Mouse (Mus musculus) forebrain, embryonic 11.5 days (tissue): ENCODE data around the gene Ppfibp1. TPM values are rescaled to one million over a fixed set of nuclear protein-coding genes. Genes with fewer than 3 reads are reported as not detected.
"Not testable (repeated sequence)": the region's sequence is repeated elsewhere in the genome, so short reads cannot be mapped to it uniquely, and the experiment has no call there.

ENCODE experiments used
- ATAC-seq: fragments of 200-750 bp; cut with Nextera tagmentation; replicated peaks from 2 replicates; pipeline ENCODE4 v1.8.0; 2017; ENCODE audit warnings: moderate TSS enrichment; ENCODE audit not compliant: low FRiP score
- DNase-seq: peaks from one replicate; pipeline ENCODE4 v3.0.0-alpha.2; 2017; ENCODE audit warnings: low spot score
- H3K27ac ChIP-seq: fragments of 300-500 bp; sonication (generic); 2 replicates; pipeline ENCODE4 v1.5.1; 2014; ENCODE audit warnings: low read depth, low read length
- H3K27me3 ChIP-seq: fragments of 300-500 bp; sonication (generic); 2 replicates; pipeline ENCODE4 v1.6.1; 2014; ENCODE audit warnings: mild to moderate bottlenecking, low read length, mixed read lengths; ENCODE audit not compliant: control insufficient read depth, insufficient read depth
- H3K36me3 ChIP-seq: fragments of 300-500 bp; sonication (generic); 2 replicates; pipeline ENCODE4 v1.6.1; 2014; ENCODE audit warnings: mild to moderate bottlenecking, low read length, moderate library complexity, mixed read lengths; ENCODE audit not compliant: control insufficient read depth, insufficient read depth
- H3K4me1 ChIP-seq: fragments of 300-500 bp; sonication (generic); replicated peaks from 2 replicates; pipeline ENCODE4 v1.6.1; 2014; ENCODE audit warnings: low read length, mixed read lengths; ENCODE audit not compliant: control insufficient read depth, insufficient read depth
- H3K4me2 ChIP-seq: fragments of 300-500 bp; sonication (generic); 2 replicates; pipeline ENCODE4 v1.6.1; 2014; ENCODE audit warnings: low read depth, mild to moderate bottlenecking, low read length, moderate library complexity, mixed read lengths; ENCODE audit not compliant: severe bottlenecking
- H3K4me3 ChIP-seq: fragments of 300-500 bp; sonication (generic); 2 replicates; pipeline ENCODE4 v1.5.1; 2014; ENCODE audit warnings: low read depth, low read length
- H3K9ac ChIP-seq: fragments of 300-500 bp; sonication (generic); 2 replicates; pipeline ENCODE4 v1.6.1; 2014; ENCODE audit warnings: low read length
- H3K9me3 ChIP-seq: fragments of 300-500 bp; sonication (generic); 2 replicates; pipeline ENCODE4 v1.6.1; 2016; ENCODE audit warnings: low read length, mixed read lengths; ENCODE audit not compliant: control insufficient read depth
- WGBS: fragments of 180-500 bp; shearing (Covaris S2); extraction: QIAGEN DNeasy Blood & Tissue Kit; methylation state at CpG from one replicate; pipeline ENCODE4 v1.1.7; 2014; 5-methylcytosine and 5-hydroxymethylcytosine counted together
- polyA plus RNA-seq: library from polyadenylated mRNA; unstranded; fragments of >200 nt; fragmentation: Nextera tagmentation; extraction: Ambion mirVana; gene quantifications from 2 replicates; pipeline ENCODE4 v1.2.1, GENCODE M21; 2014

The Ppfibp1 gene
- polyA plus RNA-seq, 1 experiment from 2014 or later: 38.4 TPM

DNA sequence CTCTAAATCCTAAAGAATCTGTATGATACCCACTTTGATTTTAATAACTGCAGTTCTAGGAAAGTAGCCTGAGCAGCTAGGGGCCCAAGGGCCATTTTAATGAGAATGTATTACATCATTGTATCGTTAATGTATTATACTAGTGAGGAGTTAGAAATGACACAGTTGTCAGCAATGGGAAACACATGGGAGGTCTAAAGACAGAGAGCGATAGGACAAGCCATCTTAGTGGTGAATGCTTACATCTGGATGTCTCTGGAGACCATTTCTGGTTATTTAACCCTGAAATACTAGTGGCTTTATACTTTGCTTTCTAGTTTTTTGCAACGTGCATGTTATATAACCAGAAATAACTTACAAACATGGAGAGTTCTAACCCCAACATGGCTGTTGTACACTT, 36.4 kb upstream of the Ppfibp1 start:
- DNase-seq: no peak
- no peak for ATAC-seq
- no peak overlapping the region for H3K9ac ChIP-seq
- H3K27ac ChIP-seq: no peak overlapping the region
- no peaks in the 10 kb centered on the region for H3K27me3 ChIP-seq
- H3K4me1 ChIP-seq: no peaks in the 10 kb centered on the region
- no peaks in the 10 kb centered on the region for H3K36me3 ChIP-seq
- 88% methylated on average over 3 of the region's 3 CpGs for WGBS
- no peak overlapping the region for H3K4me2 ChIP-seq
- H3K9me3 ChIP-seq: no peaks in the 10 kb centered on the region
- H3K4me3 ChIP-seq: no peak overlapping the region

- 85% methylated on average over 4 of the region's 4 CpGs for WGBS
- Histone ChIP-seq H3K36me3 (no peaks in the 10 kb centered on the region), H3K4me2 (no peak overlapping the region), H3K4me1 (no peaks in the 10 kb centered on the region), H3K9me3 (no peaks in the 10 kb centered on the region), H3K9ac (no peak overlapping the region), H3K27ac (no peak overlapping the region), H3K27me3 (no peaks in the 10 kb centered on the region), H3K4me3 (no peak overlapping the region)
- ATAC-seq (no peak), DNase-seq (no peak)
Observed at GRCm38 (mm10) chr6:146852739-146853138, 35.5 kb upstream of the Ppfibp1 start.

- Histone ChIP-seq H3K27ac (no peak overlapping the region), H3K27me3 (no peaks in the 10 kb centered on the region), H3K4me2 (no peak overlapping the region), H3K9me3 (no peaks in the 10 kb centered on the region), H3K9ac (no peak overlapping the region), H3K4me1 (no peaks in the 10 kb centered on the region), H3K4me3 (no peak overlapping the region), H3K36me3 (no peaks in the 10 kb centered on the region)
- DNase-seq: no peak
- WGBS: 92% methylated on average over 9 of the region's 9 CpGs
- ATAC-seq: peak; percentile 56; the same call in 1 of the 2 replicates
Observed at GRCm38 (mm10) chr6:146855185-146855584, 33.1 kb upstream of the Ppfibp1 start.

GRCm38 (mm10) chr6:146857386-146857785, 30.9 kb upstream of the Ppfibp1 start:
- Histone ChIP-seq H3K9ac (no peak overlapping the region), H3K27ac (no peak overlapping the region), H3K4me2 (no peak overlapping the region), H3K27me3 (no peaks in the 10 kb centered on the region), H3K36me3 (no peaks in the 10 kb centered on the region), H3K4me3 (no peak overlapping the region), H3K4me1 (no peaks in the 10 kb centered on the region), H3K9me3 (no peaks in the 10 kb centered on the region)
- WGBS: 96% methylated on average over 2 of the region's 2 CpGs
- no peak for DNase-seq
- no peak for ATAC-seq

DNA sequence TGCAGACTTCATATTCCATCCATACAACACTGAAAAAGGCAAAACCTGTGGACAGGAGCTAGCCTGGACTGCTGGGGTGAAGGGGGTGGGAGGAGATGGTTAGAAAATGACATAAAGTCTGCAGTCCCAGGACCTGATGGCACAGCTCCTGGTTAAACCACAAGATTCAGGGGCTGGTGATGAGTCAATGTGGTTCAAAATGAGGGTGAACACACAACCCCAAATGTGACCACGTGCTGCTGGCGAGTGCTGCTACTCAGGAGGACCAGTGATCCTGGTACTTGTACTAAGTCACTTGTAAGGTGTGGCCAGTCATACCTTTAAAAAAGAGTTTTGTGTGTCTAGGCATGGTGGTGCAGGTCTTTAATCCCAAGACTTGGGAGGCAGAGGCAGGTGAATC, 25.1 kb upstream of the Ppfibp1 start:
- Histone ChIP-seq H3K4me3 (no peak overlapping the region), H3K9me3 (no peaks in the 10 kb centered on the region), H3K4me1 (no peaks in the 10 kb centered on the region), H3K27ac (no peak overlapping the region), H3K36me3 (no peaks in the 10 kb centered on the region), H3K4me2 (no peak overlapping the region), H3K27me3 (no peaks in the 10 kb centered on the region), H3K9ac (no peak overlapping the region)
- DNase-seq (no peak), ATAC-seq (no peak)
- WGBS: 93% methylated on average over 2 of the region's 2 CpGs

DNA sequence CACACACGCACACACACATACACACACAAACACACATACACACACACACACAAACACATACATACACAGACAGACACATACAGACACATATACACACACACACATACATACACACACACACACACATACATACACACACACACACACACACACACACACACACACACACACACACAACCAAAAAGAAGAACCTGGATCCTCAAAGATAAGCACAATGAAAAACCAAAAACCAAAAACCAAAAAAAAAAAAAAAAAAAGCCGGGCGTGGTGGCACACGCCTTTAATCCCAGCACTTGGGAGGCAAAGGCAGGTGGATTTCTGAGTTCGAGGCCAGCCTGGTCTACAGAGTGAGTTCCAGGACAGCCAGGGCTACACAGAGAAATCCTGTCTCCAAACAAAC, 23.9 kb upstream of the Ppfibp1 start:
- not testable (repeated sequence) for H3K9me3 ChIP-seq, H3K27me3 ChIP-seq, H3K27ac ChIP-seq, ATAC-seq, H3K4me3 ChIP-seq, DNase-seq, H3K9ac ChIP-seq, H3K4me1 ChIP-seq, H3K4me2 ChIP-seq, H3K36me3 ChIP-seq
- 82% methylated on average over 1 of the region's 5 CpGs for WGBS

GRCm38 (mm10) chr6:146865701-146866100, 22.6 kb upstream of the Ppfibp1 start:
- WGBS: 77% methylated on average over 4 of the region's 4 CpGs

DNA sequence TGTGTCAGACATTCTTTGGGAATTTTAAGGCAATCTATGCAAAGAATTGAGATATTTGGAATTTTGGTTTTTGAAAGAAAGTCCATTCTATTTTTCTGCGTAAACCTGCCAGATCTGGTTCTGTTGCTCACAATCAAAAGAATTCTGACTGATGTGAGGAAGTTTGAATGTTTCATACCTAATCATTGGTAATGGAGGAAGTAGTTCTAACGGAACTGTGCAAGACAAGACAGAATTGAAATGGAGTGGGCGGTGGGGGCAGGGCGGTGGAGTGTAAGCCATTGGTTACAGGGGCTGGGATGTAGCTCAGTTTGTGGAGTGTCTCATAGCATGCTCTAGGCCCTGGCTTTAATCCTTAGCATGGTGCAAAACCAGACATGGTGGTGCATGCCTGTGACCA, 16.3 kb upstream of the Ppfibp1 start:
- Histone ChIP-seq H3K9me3 (no peaks in the 10 kb centered on the region), H3K4me3 (no peak overlapping the region), H3K36me3 (no peaks in the 10 kb centered on the region), H3K9ac (no peak overlapping the region), H3K4me2 (no peak overlapping the region), H3K27ac (no peak overlapping the region), H3K4me1 (no peaks in the 10 kb centered on the region), H3K27me3 (no peaks in the 10 kb centered on the region)
- 91% methylated on average over 4 of the region's 4 CpGs for WGBS
- ATAC-seq: no peak
- no peak for DNase-seq

More at GRCm38 (mm10) chr6:146865701-146866100, 22.6 kb upstream of the Ppfibp1 start:
- DNase-seq (no peak), ATAC-seq (no peak)
- Histone ChIP-seq H3K36me3 (no peaks in the 10 kb centered on the region), H3K9me3 (no peaks in the 10 kb centered on the region), H3K9ac (no peak overlapping the region), H3K27ac (no peak overlapping the region), H3K4me3 (no peak overlapping the region), H3K4me1 (no peaks in the 10 kb centered on the region), H3K27me3 (no peaks in the 10 kb centered on the region), H3K4me2 (no peak overlapping the region)

DNA sequence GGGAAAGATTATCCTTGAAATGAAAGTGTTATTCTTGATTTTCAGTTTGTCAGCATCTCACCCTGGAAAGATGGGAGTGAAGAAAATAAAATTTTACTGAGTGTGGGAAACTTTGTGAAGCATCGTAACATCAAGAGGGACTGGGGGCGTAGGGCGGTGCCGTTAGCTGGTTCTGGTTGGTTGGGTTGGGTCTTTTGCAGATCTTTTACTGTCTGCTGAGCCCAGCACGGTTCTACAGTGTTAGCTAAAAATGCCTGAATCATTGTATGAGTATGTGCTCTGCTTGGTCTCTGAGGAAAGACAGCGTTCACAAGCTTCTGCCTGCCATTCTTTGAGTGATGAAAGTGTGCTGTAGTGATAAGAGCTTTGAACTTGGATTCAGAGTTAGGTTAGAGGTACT, 13.9 kb upstream of the Ppfibp1 start:
- H3K9me3 ChIP-seq: no peaks in the 10 kb centered on the region
- no peak overlapping the region for H3K27ac ChIP-seq
- no peaks in the 10 kb centered on the region for H3K27me3 ChIP-seq
- peaks cover 2% of the 10 kb centered on the region; the same call in 1 of the 2 replicates for H3K4me1 ChIP-seq
- H3K4me3 ChIP-seq: no peak overlapping the region
- H3K4me2 ChIP-seq: no peak overlapping the region
- 80% methylated on average over 6 of the region's 6 CpGs for WGBS
- no peak for DNase-seq
- no peak for ATAC-seq
- H3K9ac ChIP-seq: no peak overlapping the region
- H3K36me3 ChIP-seq: no peaks in the 10 kb centered on the region
